Mouse (Mus musculus): ENCODE data around the gene Ttc23. TPM values are rescaled to one million over a fixed set of nuclear protein-coding genes. Genes with fewer than 3 reads are reported as not detected.

Gene Ttc23
- polyA plus RNA-seq, 1 experiment from 2014 or later, result 68.2 TPM

DNA sequence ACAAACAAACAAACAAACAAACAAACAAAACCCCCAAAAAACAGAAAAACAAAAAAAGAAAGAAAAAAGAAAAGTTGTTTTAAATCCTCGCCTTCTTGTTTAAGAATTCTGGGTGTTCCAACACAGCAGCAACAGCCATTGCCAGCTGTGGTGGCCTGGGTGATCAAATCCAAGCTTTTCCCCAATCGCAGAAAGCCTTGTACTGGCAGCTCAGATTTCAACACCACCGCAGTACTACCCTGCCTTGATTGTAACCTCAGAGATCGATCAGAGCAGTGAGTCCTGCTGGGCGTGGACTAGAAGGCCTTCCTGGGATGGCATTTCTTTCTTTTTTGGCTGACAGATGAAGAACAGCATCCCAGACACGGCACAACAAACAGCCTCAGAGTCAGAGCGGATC is 48.7 kb downstream of the Ttc23 start:
- peaks cover 69% of the 10 kb centered on the region for H3K36me3 ChIP-seq
- H3K27me3 ChIP-seq, result no peaks in the 10 kb centered on the region
- ATAC-seq (ENCODE audit: insufficient number of reproducible peaks, insufficient read depth, low FRiP score, low TSS enrichment, low read depth), result no peak

DNA sequence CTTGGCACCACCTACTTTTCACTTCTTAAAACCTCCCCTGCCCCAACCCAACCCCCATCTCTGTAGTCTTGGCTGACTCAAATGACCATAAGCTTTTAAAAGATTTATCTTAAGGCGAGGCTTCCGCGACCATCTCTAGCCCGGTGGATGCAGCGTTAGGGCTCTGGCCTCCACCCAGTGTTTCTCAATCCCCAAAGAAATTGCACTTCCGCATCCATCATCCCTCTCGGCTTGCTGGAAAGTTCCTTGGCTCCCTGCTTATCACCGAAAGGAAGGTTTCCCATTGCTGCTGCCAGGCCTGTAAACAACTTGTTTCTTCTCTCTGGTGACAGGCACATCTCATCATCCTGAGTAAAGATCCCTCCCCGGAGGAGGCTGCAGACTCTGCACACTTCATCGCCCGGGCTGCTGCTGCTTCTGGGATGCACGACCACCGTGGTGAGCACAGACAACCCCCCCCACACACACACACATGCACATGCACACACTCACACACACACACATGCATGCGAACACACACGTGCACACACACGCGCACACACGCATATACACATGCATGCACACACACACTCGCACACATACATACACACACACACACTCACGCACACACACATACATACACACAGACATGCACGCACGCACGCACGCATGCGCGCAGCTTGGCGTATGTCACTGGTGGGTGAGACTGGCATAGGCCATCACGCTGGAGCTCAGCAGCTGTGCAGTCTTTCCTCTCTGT is 50.9 kb downstream of the Ttc23 start:
- Histone ChIP-seq H3K4me3 (replicated peaks) (no peak overlapping the region), H3K4me2 (no peak overlapping the region), H3K9ac (replicated peaks) (no peak overlapping the region), H3K9me3 (no peaks in the 10 kb centered on the region), H3K27me3 (no peaks in the 10 kb centered on the region), H3K27ac (no peak overlapping the region), H3K36me3 (peaks cover 80% of the 10 kb centered on the region), H3K4me1 (replicated peaks) (no peaks in the 10 kb centered on the region; the same call in 1 of the 2 replicates)
- no peak for ATAC-seq (ENCODE audit: insufficient number of reproducible peaks, insufficient read depth, low FRiP score, low TSS enrichment, low read depth)
- WGBS, result 94% methylated on average over 28 of the region's 28 CpGs

More for the DNA sequence above, 48.7 kb downstream of the Ttc23 start:
- Histone ChIP-seq H3K4me2 (no peak overlapping the region), H3K4me1 (replicated peaks) (no peaks in the 10 kb centered on the region), H3K4me3 (replicated peaks) (no peak overlapping the region), H3K9ac (replicated peaks) (no peak overlapping the region), H3K27ac (no peak overlapping the region), H3K9me3 (no peaks in the 10 kb centered on the region)
- 71% methylated on average over 7 of the region's 7 CpGs for WGBS

GRCm38 (mm10) chr7:67699301-67699700 is 52.1 kb downstream of the Ttc23 start:
- Histone ChIP-seq H3K36me3 (peaks cover 83% of the 10 kb centered on the region), H3K4me2 (no peak overlapping the region), H3K27ac (no peak overlapping the region), H3K9ac (replicated peaks) (no peak overlapping the region), H3K4me3 (replicated peaks) (no peak overlapping the region), H3K27me3 (no peaks in the 10 kb centered on the region), H3K4me1 (replicated peaks) (no peaks in the 10 kb centered on the region; the same call in 1 of the 2 replicates), H3K9me3 (no peaks in the 10 kb centered on the region)
- no peak for ATAC-seq (ENCODE audit: insufficient number of reproducible peaks, insufficient read depth, low FRiP score, low TSS enrichment, low read depth)
- WGBS, result 92% methylated on average over 4 of the region's 4 CpGs

GRCm38 (mm10) chr7:67700846-67701245 is 53.6 kb downstream of the Ttc23 start:
- ATAC-seq (ENCODE audit: insufficient number of reproducible peaks, insufficient read depth, low FRiP score, low TSS enrichment, low read depth), result no peak
- H3K4me1 ChIP-seq (replicated peaks), result no peaks in the 10 kb centered on the region; the same call in 1 of the 2 replicates
- H3K9me3 ChIP-seq, result no peaks in the 10 kb centered on the region
- no peak overlapping the region for H3K9ac ChIP-seq (replicated peaks)
- no peak overlapping the region for H3K4me2 ChIP-seq
- no peak overlapping the region for H3K27ac ChIP-seq
- H3K4me3 ChIP-seq (replicated peaks), result no peak overlapping the region
- H3K36me3 ChIP-seq, result peaks cover 93% of the 10 kb centered on the region
- no peaks in the 10 kb centered on the region for H3K27me3 ChIP-seq

- Histone ChIP-seq H3K9me3 (no peaks in the 10 kb centered on the region), H3K4me1 (replicated peaks) (no peaks in the 10 kb centered on the region; the same call in 1 of the 2 replicates), H3K4me3 (replicated peaks) (no peak overlapping the region), H3K27ac (no peak overlapping the region), H3K9ac (replicated peaks) (no peak overlapping the region), H3K27me3 (no peaks in the 10 kb centered on the region), H3K36me3 (peaks cover 90% of the 10 kb centered on the region), H3K4me2 (no peak overlapping the region)
- WGBS, result 82% methylated on average over 17 of the region's 17 CpGs
- no peak for ATAC-seq (ENCODE audit: insufficient number of reproducible peaks, insufficient read depth, low FRiP score, low TSS enrichment, low read depth)
Observed at GRCm38 (mm10) chr7:67701252-67701914, 54.2 kb downstream of the Ttc23 start.

DNA sequence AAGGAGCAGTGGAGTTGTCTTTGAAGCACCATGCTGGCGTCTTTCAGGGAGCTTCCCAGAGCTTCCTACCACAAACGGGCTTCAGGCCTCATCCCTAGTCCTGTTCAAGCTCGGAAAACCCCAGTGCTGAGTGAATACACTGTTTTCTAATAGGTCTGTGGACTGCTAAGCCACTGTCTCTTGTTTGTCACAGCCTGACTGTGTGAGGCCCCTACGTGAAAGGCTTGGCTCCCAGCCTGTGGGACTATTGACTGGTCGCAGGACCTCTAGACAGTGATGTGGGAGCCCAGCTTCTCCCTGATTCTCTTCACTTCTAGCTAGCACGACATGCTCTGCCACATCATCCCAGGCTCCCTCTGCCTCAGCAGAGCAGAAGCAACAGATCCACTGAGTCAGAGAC is 61.0 kb downstream of the Ttc23 start:
- no peak for ATAC-seq (ENCODE audit: insufficient number of reproducible peaks, insufficient read depth, low FRiP score, low TSS enrichment, low read depth)
- Histone ChIP-seq H3K9me3 (0 out of 2 replicates have a peak, but pooled peaks cover 3% of the 10 kb centered on the region), H3K4me2 (no peak overlapping the region), H3K27ac (no peak overlapping the region), H3K4me3 (replicated peaks) (no peak overlapping the region), H3K36me3 (peaks cover 95% of the 10 kb centered on the region), H3K9ac (replicated peaks) (no peak overlapping the region), H3K4me1 (replicated peaks) (no peaks in the 10 kb centered on the region), H3K27me3 (no peaks in the 10 kb centered on the region)
- 88% methylated on average over 6 of the region's 6 CpGs for WGBS

DNA sequence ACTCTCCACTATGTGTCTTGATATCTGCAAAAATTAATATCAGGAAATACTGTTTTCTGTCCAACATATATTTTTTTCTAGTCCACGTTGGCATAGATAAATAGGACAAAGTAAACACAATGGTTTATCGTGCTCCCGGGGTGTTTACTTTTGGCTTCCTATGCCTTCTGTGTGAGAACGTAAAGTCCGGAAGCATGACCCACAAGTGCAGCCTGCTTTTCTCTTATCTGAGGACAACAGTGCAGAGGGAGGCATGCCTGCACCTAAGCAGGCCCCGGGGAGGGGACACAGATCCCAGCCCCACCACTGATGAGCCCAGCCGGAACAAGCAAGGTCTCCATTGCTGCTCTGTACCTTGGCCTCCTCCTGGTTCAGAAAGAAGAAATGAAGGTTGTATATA is 63.0 kb downstream of the Ttc23 start:
- no peak for ATAC-seq (ENCODE audit: insufficient number of reproducible peaks, insufficient read depth, low FRiP score, low TSS enrichment, low read depth)
- peaks cover 93% of the 10 kb centered on the region for H3K36me3 ChIP-seq

DNA sequence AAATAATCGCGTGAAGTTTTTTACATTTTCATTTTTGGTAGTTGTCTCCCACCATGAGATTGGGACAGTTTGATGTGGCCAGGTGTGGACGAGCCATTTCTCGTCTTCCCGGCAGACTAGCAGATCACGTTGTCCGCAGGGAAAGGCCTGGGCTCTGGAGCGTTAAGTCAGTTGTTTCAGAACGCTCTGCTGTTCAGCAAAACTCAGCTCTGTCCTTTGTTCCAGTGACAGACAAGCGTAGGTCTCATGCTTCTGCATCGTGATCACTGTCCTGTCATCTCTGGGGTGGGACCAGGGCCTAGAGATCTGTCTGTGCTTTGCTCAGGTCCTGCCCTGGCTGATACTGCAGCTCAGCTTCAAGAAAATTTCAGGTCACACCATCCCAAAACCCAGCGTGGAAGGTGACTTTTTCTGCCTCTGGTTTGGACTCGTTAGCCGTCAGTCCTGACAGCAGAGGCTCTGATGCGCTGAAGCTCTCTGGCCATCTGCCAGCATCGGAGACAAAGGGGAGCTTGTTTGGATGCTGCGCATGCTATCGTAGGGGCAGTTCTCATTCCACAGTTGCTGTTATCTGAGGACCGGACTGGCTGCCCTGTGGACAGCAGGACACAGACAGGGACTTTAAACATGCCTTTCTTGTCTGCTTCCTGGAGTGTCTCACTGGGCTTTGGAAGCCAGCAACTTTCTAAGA is 66.8 kb downstream of the Ttc23 start:
- H3K27me3 ChIP-seq, result no peaks in the 10 kb centered on the region
- ATAC-seq (ENCODE audit: insufficient number of reproducible peaks, insufficient read depth, low FRiP score, low TSS enrichment, low read depth), result no peak
- H3K27ac ChIP-seq, result no peak overlapping the region
- H3K4me3 ChIP-seq (replicated peaks), result no peak overlapping the region
- 89% methylated on average over 19 of the region's 19 CpGs for WGBS
- 0 out of 2 replicates have a peak, but pooled peaks cover 3% of the 10 kb centered on the region for H3K9me3 ChIP-seq
- no peak overlapping the region for H3K9ac ChIP-seq (replicated peaks)
- peaks cover 96% of the 10 kb centered on the region for H3K36me3 ChIP-seq
- H3K4me1 ChIP-seq (replicated peaks), result peaks cover 4% of the 10 kb centered on the region; the same call in 1 of the 2 replicates
- no peak overlapping the region for H3K4me2 ChIP-seq

More for the DNA sequence above, 63.0 kb downstream of the Ttc23 start:
- Histone ChIP-seq H3K9ac (replicated peaks) (no peak overlapping the region), H3K4me1 (replicated peaks) (peaks cover 4% of the 10 kb centered on the region; the same call in 1 of the 2 replicates), H3K27ac (no peak overlapping the region), H3K4me2 (no peak overlapping the region), H3K27me3 (no peaks in the 10 kb centered on the region), H3K4me3 (replicated peaks) (no peak overlapping the region), H3K9me3 (0 out of 2 replicates have a peak, but pooled peaks cover 3% of the 10 kb centered on the region)
- WGBS, result 90% methylated on average over 7 of the region's 7 CpGs

GRCm38 (mm10) chr7:67715176-67715575 is 68.0 kb downstream of the Ttc23 start:
- Histone ChIP-seq H3K36me3 (peaks cover 96% of the 10 kb centered on the region), H3K27me3 (no peaks in the 10 kb centered on the region), H3K4me1 (replicated peaks) (peaks cover 4% of the 10 kb centered on the region; the same call in 1 of the 2 replicates), H3K9ac (replicated peaks) (no peak overlapping the region), H3K9me3 (0 out of 2 replicates have a peak, but pooled peaks cover 3% of the 10 kb centered on the region), H3K4me3 (replicated peaks) (no peak overlapping the region), H3K27ac (no peak overlapping the region), H3K4me2 (no peak overlapping the region)
- ATAC-seq (ENCODE audit: insufficient number of reproducible peaks, insufficient read depth, low FRiP score, low TSS enrichment, low read depth), result no peak
- 79% methylated on average over 7 of the region's 7 CpGs for WGBS

DNA sequence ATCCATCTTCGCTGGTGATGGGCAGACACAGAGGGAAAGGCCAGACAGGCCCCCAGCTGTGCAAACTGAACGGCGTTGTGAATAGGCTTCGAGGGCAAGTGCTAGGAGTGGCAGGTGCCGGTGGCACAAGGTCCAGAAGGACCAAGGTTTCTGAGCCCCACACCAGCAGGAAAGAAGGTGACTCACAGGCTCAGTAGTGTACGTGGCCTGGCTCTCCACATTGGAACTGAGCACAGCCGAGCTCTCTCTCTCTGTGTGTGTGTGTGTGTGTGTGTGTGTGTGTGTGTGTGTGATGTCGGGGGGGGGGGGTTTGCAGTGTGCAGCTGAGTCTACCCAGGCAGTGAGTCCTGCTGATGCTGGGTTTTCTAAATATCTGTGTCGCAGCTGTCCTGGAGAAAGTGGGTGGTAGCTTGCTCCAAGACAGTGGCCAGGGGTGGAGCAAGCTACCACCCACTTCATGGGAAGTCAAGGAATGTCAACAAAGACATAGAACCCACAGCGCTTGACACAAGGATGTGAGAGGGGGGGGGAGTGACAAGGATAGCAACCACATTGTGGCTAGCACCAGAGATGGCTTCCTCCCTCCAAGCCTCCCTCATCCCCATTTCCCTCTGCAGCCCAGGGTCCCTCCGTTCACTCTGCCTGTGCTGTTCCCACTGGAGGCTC is 69.1 kb downstream of the Ttc23 start:
- Histone ChIP-seq H3K4me1 (replicated peaks) (peaks cover 4% of the 10 kb centered on the region; the same call in 1 of the 2 replicates), H3K4me2 (no peak overlapping the region), H3K36me3 (peaks cover 93% of the 10 kb centered on the region), H3K27ac (no peak overlapping the region), H3K9ac (replicated peaks) (no peak overlapping the region), H3K9me3 (0 out of 2 replicates have a peak, but pooled peaks cover 3% of the 10 kb centered on the region), H3K27me3 (no peaks in the 10 kb centered on the region), H3K4me3 (replicated peaks) (no peak overlapping the region)
- no peak for ATAC-seq (ENCODE audit: insufficient number of reproducible peaks, insufficient read depth, low FRiP score, low TSS enrichment, low read depth)
- WGBS, result 92% methylated on average over 11 of the region's 11 CpGs

Measured in limb, embryonic 12.5 days (tissue).